Mouse (Mus musculus) embryonic facial prominence, embryonic 12.5 days (tissue): ENCODE results near the gene Cdk6. TPM values are rescaled to one million over a fixed set of nuclear protein-coding genes. Genes with fewer than 3 reads are reported as not detected.
A peak's percentile ranks its signal among the peaks of the same experiment; 100 is the strongest.

Source experiments
- ATAC-seq: fragments of 200-750 bp; cut with Nextera tagmentation; 2 replicates; pipeline ENCODE4 v1.8.0; 2017; ENCODE audit not compliant: insufficient number of reproducible peaks, insufficient read depth, low FRiP score, low TSS enrichment
- H3K27ac ChIP-seq: fragments of 300-500 bp; sonication (generic); 2 replicates; pipeline ENCODE4 v1.5.1; 2016; ENCODE audit warnings: mild to moderate bottlenecking
- H3K27me3 ChIP-seq: fragments of 300-500 bp; sonication (generic); 2 replicates; pipeline ENCODE4 v1.6.1; 2016; ENCODE audit warnings: mild to moderate bottlenecking, moderate library complexity
- H3K36me3 ChIP-seq: fragments of 300-500 bp; sonication (generic); 2 replicates; pipeline ENCODE4 v1.6.1; 2016; ENCODE audit warnings: mild to moderate bottlenecking
- H3K4me1 ChIP-seq: fragments of 300-500 bp; sonication (generic); 2 replicates; pipeline ENCODE4 v1.6.1; 2016
- H3K4me2 ChIP-seq: fragments of 300-500 bp; sonication (generic); replicated peaks from 2 replicates; pipeline ENCODE4 v1.6.1; 2016; ENCODE audit warnings: mild to moderate bottlenecking, moderate library complexity
- H3K4me3 ChIP-seq: fragments of 300-500 bp; sonication (generic); 2 replicates; pipeline ENCODE4 v1.5.1; 2016; ENCODE audit warnings: mild to moderate bottlenecking
- H3K9ac ChIP-seq: fragments of 300-500 bp; sonication (generic); 2 replicates; pipeline ENCODE4 v1.6.1; 2016; ENCODE audit warnings: mild to moderate bottlenecking, moderate library complexity
- H3K9me3 ChIP-seq: fragments of 300-500 bp; sonication (generic); 2 replicates; pipeline ENCODE4 v1.6.1; 2016; ENCODE audit warnings: mild to moderate bottlenecking, moderate library complexity
- WGBS: fragments of 180-500 bp; shearing (Covaris S2); methylation state at CpG from one replicate; pipeline ENCODE4 v1.1.7; 2016; 5-methylcytosine and 5-hydroxymethylcytosine counted together
- polyA plus RNA-seq: library from polyadenylated mRNA; unstranded; fragments of >200 nt; fragmentation: Nextera tagmentation; extraction: Ambion mirVana; gene quantifications from 2 replicates; pipeline ENCODE4 v1.2.1, GENCODE M21; 2016

The Cdk6 gene
- polyA plus RNA-seq, 1 experiment from 2014 or later: 31.0 TPM

DNA sequence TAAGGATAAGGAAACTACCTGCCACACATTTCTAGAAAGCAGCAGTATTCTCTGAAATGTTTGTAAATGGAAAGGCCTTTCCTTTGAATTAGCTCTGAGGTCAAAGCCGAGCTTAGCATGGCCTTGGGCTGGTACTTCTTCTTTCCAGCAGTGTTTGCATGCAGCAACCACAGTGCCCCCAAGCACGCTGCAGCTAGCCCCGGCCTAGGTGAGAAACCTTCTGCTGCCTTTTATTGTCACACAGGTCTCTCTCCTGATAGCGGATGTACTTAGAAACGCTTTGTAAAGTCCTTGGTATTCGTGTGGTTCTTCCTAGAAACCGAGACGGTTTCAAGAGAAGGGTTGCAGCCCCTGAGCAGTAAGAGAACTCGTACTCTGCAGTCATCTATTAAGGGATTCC is 119.6 kb downstream of the Cdk6 start:
- Histone ChIP-seq H3K9me3 (no peaks in the 10 kb centered on the region), H3K36me3 (no peaks in the 10 kb centered on the region), H3K27ac (no peak overlapping the region), H3K27me3 (no peaks in the 10 kb centered on the region), H3K4me1 (peaks cover 10% of the 10 kb centered on the region; the same call in 1 of the 2 replicates), H3K4me3 (no peak overlapping the region), H3K4me2 (no peak overlapping the region), H3K9ac (no peak overlapping the region)
- WGBS: 77% methylated on average over 9 of the region's 9 CpGs
- ATAC-seq: no peak

DNA sequence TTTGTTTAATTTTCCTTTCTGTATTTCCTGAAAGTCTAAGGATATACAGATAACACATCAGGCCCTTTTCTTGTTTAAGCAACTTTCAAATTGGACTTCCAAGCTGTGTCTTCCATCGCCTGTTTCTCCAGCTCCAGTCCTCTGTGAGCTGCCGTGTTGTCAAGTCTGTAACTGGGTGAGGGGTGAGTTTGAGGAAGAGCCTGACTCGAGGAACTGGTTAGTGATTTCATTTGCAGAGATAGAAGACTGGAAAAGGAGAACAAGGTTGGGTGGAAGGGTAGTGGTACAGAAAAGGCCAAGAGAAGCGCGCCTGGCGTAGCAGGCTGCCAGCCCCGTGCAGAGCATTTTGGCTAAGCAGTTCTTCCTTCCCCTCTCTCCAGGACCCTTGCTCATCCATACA is 120.1 kb downstream of the Cdk6 start:
- 87% methylated on average over 7 of the region's 7 CpGs for WGBS

DNA sequence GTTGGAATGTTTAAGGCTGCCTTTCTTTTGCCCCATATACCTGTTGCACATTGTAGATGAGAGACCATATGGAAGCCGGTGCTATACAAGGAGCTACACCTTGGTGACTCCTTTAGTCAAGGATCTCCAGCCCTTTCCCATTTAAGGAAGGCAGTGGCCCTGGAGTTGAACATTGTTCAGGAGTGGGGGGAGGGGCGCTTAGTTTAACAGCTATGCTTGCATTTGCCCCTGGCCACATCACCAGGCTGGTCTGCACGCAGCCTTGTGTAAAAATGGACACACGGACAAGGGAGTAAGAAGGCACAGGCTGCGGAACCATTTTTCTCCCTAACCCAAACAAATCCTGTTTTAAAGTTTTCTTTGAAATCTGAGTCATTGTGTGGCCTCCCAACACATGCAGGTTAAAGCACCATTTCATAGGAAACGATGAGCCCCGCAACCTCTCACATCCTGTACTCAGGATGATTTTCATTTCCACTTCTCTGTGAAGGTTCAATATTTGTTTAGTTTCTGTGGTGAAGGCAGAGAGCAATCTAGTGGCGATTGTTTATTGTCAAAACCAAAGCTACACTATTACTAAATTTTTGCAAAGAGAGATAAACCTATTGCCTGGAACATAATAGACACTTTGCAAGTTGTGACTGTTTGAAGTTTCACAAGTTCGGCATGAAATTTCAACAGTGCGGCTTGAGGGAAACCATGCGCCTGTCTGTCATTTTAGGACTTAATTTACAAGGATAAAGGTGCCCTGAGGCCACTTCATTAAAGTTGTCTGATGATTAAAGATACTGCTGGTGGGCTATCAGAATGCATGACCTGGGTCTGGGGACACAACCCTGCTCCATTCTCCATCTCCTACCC is 121.8 kb downstream of the Cdk6 start:
- WGBS: 45% methylated on average over 11 of the region's 11 CpGs
- no peaks in the 10 kb centered on the region for H3K27me3 ChIP-seq

More for the DNA sequence above, 120.1 kb downstream of the Cdk6 start:
- Histone ChIP-seq H3K4me3 (no peak overlapping the region), H3K9ac (no peak overlapping the region), H3K4me2 (no peak overlapping the region), H3K27me3 (no peaks in the 10 kb centered on the region), H3K4me1 (peaks cover 14% of the 10 kb centered on the region), H3K9me3 (no peaks in the 10 kb centered on the region), H3K36me3 (no peaks in the 10 kb centered on the region), H3K27ac (no peak overlapping the region)
- no peak for ATAC-seq

DNA sequence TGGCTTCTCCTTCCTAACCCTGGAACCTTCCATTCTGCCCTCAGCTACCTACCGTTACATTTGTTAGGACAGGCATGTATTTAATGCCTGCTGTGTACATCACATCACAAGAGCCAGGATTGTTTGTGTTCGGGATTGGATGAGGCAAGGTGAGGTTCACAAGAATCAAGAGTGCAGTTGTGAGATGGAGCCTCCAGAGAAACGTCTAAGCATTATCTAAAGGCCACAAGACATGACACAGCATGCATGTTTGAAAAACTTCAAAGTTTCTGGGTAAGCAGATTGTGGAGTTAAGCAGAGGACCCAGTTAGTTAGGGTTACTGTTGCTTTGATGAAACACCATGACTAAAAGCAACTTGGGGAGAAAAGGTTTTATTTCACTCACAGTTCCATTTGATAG is 122.5 kb downstream of the Cdk6 start:
- Histone ChIP-seq H3K4me1 (peaks cover 16% of the 10 kb centered on the region), H3K27ac (no peak overlapping the region), H3K4me3 (no peak overlapping the region), H3K36me3 (no peaks in the 10 kb centered on the region), H3K4me2 (no peak overlapping the region), H3K9ac (no peak overlapping the region), H3K9me3 (no peaks in the 10 kb centered on the region), H3K27me3 (no peaks in the 10 kb centered on the region)
- WGBS: 77% methylated on average over 3 of the region's 3 CpGs
- ATAC-seq: no peak

More for the DNA sequence above, 121.8 kb downstream of the Cdk6 start:
- no peak overlapping the region for H3K27ac ChIP-seq
- H3K36me3 ChIP-seq: no peaks in the 10 kb centered on the region
- H3K4me3 ChIP-seq: no peak overlapping the region
- no peak overlapping the region for H3K9ac ChIP-seq
- ATAC-seq: no peak
- peaks cover 16% of the 10 kb centered on the region for H3K4me1 ChIP-seq
- H3K4me2 ChIP-seq: no peak overlapping the region
- H3K9me3 ChIP-seq: no peaks in the 10 kb centered on the region

DNA sequence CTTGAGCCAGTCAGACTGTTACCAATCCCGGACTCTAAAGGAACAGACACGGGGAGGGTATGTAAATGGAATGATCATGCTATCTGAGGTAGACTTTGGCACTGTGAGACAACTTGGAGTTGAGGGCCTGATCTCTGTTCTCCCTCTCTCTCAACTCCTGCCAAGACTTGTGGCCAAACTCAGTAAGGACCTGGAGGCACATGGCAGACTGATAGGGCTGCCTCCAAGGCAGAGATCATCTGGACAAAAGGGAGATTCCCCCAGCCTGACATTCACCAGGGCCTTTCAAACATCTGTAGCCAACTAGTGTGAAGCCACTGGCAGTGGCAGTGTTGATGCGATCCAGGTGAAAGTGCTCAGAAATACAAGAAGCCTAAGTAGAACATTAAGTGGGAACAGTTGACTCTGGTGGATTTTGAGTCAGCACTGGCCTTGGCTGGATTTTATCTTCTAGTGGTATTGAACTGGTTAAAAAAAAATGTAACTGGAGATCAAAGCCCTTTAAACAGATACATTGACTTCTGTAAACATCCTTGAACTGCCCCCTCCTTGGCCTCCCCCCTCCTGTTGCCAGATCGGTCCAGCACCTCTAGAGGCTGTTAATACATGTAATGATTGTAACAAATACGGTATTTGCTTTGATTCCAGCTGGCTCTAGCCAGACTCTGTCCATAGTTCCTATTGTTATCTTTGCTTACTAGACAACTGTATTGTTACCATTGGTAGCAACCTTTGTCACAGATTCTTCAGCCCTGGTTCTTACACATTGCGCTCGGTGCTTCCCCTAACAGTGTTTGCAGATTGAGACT is 125.0 kb downstream of the Cdk6 start:
- Histone ChIP-seq H3K27ac (no peak overlapping the region), H3K4me2 (no peak overlapping the region), H3K4me3 (no peak overlapping the region), H3K27me3 (no peaks in the 10 kb centered on the region), H3K4me1 (peaks cover 16% of the 10 kb centered on the region), H3K9me3 (no peaks in the 10 kb centered on the region), H3K36me3 (no peaks in the 10 kb centered on the region), H3K9ac (no peak overlapping the region)
- WGBS: 49% methylated on average over 7 of the region's 7 CpGs
- ATAC-seq: no peak

DNA sequence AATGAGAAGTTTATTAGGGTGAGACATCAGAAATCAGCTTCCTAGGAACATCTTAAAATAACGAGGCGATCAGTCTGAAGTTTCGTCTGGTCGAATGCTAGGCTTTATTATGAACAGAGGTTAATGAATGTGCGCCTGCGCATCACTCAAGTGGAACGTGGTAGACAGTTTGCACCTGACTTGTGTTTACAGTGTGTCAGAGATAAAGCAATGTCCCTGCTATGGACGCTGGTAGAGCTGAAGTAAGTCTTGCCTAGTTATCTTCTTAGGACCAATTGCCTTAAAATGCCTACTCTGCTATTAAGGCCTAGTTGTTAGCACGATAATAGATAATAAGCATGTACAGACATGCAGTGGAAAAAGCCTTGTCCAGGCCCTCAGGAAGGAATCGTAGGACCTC is 129.6 kb downstream of the Cdk6 start:
- no peaks in the 10 kb centered on the region for H3K9me3 ChIP-seq
- no peak overlapping the region for H3K9ac ChIP-seq
- no peaks in the 10 kb centered on the region for H3K36me3 ChIP-seq
- H3K4me2 ChIP-seq: no peak overlapping the region
- ATAC-seq: no peak
- H3K27ac ChIP-seq: no peak overlapping the region
- H3K4me1 ChIP-seq: peaks cover 7% of the 10 kb centered on the region
- no peak overlapping the region for H3K4me3 ChIP-seq
- no peaks in the 10 kb centered on the region for H3K27me3 ChIP-seq
- WGBS: 89% methylated on average over 10 of the region's 10 CpGs

DNA sequence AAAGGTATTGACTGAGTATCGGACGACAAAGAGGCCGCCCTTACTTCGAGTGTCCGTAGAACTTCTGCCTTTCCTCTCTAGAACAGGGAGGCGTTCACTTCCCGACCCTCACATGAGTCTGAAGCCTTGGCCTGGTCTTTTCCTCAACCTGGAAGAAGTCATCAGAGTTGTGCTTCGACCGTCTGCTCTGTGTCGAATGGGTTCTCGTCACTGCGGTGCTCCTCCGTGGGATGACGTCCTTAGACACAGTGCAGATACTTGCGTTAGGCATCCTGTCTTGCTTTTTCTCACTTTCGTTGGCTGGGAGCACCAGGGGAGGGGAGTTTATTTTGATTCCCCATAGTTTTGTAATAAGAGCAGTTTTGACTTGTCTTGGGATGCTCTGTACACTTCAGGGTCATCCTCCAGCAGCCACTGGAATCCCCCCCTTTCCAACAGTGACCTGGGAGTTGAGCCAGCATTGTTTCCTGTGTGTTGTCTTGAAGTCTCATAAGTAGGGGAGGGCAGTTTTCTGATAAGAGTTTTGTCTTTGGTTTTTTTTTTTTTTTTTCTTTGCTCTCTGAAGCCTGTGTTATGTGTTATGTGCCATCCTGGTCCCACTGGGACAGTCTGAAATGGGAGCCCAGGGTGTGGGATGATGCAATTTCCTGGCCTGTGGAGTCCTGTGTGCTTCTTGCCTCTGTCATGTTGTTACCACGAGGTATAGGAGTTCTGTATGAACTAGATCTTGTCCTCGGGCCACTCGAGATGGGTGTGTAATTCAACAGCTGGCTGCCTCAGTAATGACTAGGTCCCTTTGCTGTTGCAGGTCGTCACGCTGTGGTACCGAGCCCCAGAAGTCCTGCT is 131.2 kb downstream of the Cdk6 start:
- Histone ChIP-seq H3K4me3 (no peak overlapping the region), H3K4me1 (no peaks in the 10 kb centered on the region), H3K27ac (no peak overlapping the region), H3K27me3 (no peaks in the 10 kb centered on the region), H3K36me3 (no peaks in the 10 kb centered on the region), H3K9ac (no peak overlapping the region), H3K4me2 (no peak overlapping the region), H3K9me3 (no peaks in the 10 kb centered on the region)
- WGBS: 81% methylated on average over 22 of the region's 22 CpGs
- no peak for ATAC-seq

DNA sequence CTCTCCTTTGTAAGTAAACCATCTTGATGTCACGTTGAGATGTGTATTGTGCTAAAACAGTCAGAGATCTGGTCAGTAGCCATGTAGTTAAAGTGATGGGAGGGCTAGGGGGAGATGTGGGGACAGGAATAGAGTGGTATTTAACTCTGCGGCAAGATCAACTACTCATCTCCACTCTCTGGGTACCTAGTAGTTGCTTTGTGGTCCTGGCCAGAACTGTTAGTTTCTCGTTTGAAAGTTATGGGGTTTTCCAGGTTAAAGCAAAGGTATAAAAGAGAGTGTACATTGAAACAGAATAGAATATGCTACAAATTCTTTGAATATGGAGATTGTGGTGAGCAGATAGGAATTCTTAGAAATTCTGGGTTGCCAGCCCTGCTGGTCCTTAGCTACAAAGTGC is 136.4 kb downstream of the Cdk6 start:
- WGBS: 82% methylated on average over 3 of the region's 3 CpGs
- H3K4me1 ChIP-seq: no peaks in the 10 kb centered on the region
- H3K27ac ChIP-seq: no peak overlapping the region
- no peak overlapping the region for H3K4me3 ChIP-seq
- H3K9me3 ChIP-seq: no peaks in the 10 kb centered on the region
- H3K4me2 ChIP-seq: no peak overlapping the region
- no peak overlapping the region for H3K9ac ChIP-seq
- H3K27me3 ChIP-seq: no peaks in the 10 kb centered on the region
- H3K36me3 ChIP-seq: no peaks in the 10 kb centered on the region
- ATAC-seq: no peak

DNA sequence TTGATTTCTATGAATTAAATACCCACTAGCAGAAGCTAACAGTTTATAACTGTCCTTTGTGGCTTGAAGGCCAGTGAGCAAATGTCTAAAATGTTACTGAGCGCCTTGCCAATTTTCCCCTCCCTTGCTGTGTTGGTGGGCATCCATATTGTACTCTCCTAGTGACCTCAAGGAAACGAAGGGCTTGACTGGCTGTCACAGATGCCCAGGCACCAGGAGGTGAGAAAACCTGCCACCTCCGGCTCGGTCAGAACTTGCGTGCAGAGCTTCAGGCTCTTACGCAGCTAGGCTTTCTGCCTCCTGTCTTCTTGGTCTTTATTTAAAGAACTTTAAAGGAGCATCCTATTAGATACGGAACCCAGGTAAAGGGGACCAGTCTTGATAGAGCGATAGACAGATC is 136.9 kb downstream of the Cdk6 start:
- Histone ChIP-seq H3K27ac (no peak overlapping the region), H3K4me3 (no peak overlapping the region), H3K36me3 (no peaks in the 10 kb centered on the region), H3K9me3 (no peaks in the 10 kb centered on the region), H3K4me2 (no peak overlapping the region), H3K4me1 (no peaks in the 10 kb centered on the region), H3K9ac (no peak overlapping the region), H3K27me3 (no peaks in the 10 kb centered on the region)
- no peak for ATAC-seq
- WGBS: 93% methylated on average over 8 of the region's 8 CpGs

DNA sequence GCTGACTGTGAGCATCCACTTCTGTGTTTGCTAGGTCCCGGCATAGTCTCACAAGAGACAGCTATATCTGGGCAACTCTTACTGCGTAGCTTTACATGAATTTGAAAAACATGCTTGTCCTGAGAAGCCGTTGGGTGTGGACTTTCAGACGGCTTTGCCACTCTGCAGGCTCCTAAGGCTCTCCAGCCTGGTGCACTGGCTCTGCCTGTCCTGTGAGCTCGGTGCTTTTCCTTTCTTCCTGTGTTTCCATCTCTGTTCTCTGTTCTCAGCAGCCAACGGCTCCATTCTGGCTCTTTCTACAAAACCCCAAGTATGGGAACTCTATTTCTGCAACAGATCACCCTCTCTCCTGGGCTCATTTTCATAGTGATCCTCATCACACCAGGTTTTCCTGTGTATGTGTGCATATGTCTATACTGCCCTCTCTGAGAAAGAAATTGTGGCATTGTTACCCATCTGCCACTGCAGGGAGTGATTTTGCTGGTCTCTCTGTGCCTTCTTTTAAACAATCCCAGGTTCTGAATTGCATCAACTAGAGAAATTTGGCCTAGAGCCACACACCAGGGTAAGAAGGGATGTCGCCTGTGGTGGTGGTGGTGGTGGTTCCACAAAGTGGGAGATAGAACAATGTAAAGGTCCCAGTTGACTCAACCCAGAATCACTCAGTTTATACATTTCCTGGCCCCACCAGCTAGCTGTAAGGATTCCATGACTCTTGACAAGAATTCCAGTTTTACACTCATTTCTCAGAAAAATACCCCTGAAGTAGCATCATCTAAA is 137.9 kb downstream of the Cdk6 start:
- Histone ChIP-seq H3K4me3 (no peak overlapping the region), H3K9ac (no peak overlapping the region), H3K27me3 (no peaks in the 10 kb centered on the region), H3K4me1 (no peaks in the 10 kb centered on the region), H3K4me2 (no peak overlapping the region), H3K36me3 (no peaks in the 10 kb centered on the region), H3K9me3 (no peaks in the 10 kb centered on the region), H3K27ac (0 out of 2 replicates have a peak overlapping the region, but pooled peaks have one; percentile 17)
- WGBS: 87% methylated on average over 7 of the region's 7 CpGs
- no peak for ATAC-seq
